Mouse (Mus musculus) ZHBTc4 (cell line): ENCODE measurements around the gene Chmp1a.
A peak's percentile ranks its signal among the peaks of the same experiment; 100 is the strongest.
"Not testable (repeated sequence)": the region's sequence is repeated elsewhere in the genome, so short reads cannot be mapped to it uniquely, and the experiment has no call there.

Source experiments
- DNase-seq: peaks from one replicate; pipeline ENCODE4 v3.0.0-alpha.2; 2011; ENCODE audit warnings: low read depth, low spot score

Gene Chmp1a

GRCm38 (mm10) chr8:123231742-123232141 is 19.2 kb upstream of the Chmp1a start:
- DNase-seq = no peak

GRCm38 (mm10) chr8:123230326-123230725 is 17.8 kb upstream of the Chmp1a start:
- DNase-seq = not testable (repeated sequence)

- no peak for DNase-seq
These were observed 15.9 kb upstream of the Chmp1a start for GRCm38 (mm10) chr8:123228416-123228815.

- peak; percentile 95 for DNase-seq
These were observed 12.0 kb upstream of the Chmp1a start, which contains the start of gene Cdk10 for GRCm38 (mm10) chr8:123224278-123225266. Gene Cdk10 (plus strand): TSS chr8:123224842.

GRCm38 (mm10) chr8:123220917-123221316 is 8.4 kb upstream of the Chmp1a start:
- DNase-seq = no peak

GRCm38 (mm10) chr8:123215430-123215829 is 2.9 kb upstream of the Chmp1a start:
- DNase-seq = no peak

- DNase-seq = no peak
These were observed 682 bp upstream of the Chmp1a start for GRCm38 (mm10) chr8:123213118-123213772.

- DNase-seq = no peak
These were observed 687 bp downstream of the Chmp1a start for GRCm38 (mm10) chr8:123211876-123212275.

- DNase-seq = no peak
These were observed 9.0 kb downstream of the Chmp1a start for GRCm38 (mm10) chr8:123203571-123203970.

- DNase-seq = peak; percentile 84
These were observed 10.3 kb downstream of the Chmp1a start for GRCm38 (mm10) chr8:123202288-123202687.

- DNase-seq = no peak
These were observed 12.7 kb downstream of the Chmp1a start for GRCm38 (mm10) chr8:123199864-123200263.

GRCm38 (mm10) chr8:123197016-123197415 is 15.5 kb downstream of the Chmp1a start:
- DNase-seq = peak; percentile 76

- no peak for DNase-seq
These were observed 18.8 kb downstream of the Chmp1a start for GRCm38 (mm10) chr8:123193771-123194170.

- DNase-seq = peak; percentile 66
These were observed 20.7 kb downstream of the Chmp1a start for GRCm38 (mm10) chr8:123191908-123192307.

GRCm38 (mm10) chr8:123190678-123191077 is 21.9 kb downstream of the Chmp1a start:
- DNase-seq = peak; percentile 89

- DNase-seq = no peak
These were observed 23.7 kb downstream of the Chmp1a start for GRCm38 (mm10) chr8:123188841-123189240.

- no peak for DNase-seq
These were observed 24.6 kb downstream of the Chmp1a start for GRCm38 (mm10) chr8:123188006-123188405.

- DNase-seq = peak; percentile 61
These were observed 26.8 kb downstream of the Chmp1a start, which contains the start of gene Dpep1 for GRCm38 (mm10) chr8:123185566-123186409. Gene Dpep1 (plus strand): TSS chr8:123186242.

GRCm38 (mm10) chr8:123181391-123181790 is 31.2 kb downstream of the Chmp1a start:
- DNase-seq = peak; percentile 38

- peak; percentile 57 for DNase-seq
These were observed 54.6 kb downstream of the Chmp1a start, which contains the start of gene Sult5a1 for GRCm38 (mm10) chr8:123157888-123158465. Gene Sult5a1 (minus strand): TSS chr8:123158315.
